Mouse (Mus musculus) heart, embryonic 16.5 days (tissue): ENCODE results near the gene Lrrc3b. TPM values are rescaled to one million over a fixed set of nuclear protein-coding genes. Genes with fewer than 3 reads are reported as not detected.

ENCODE experiments used
- ATAC-seq: fragments of 200-750 bp; cut with Nextera tagmentation; replicated peaks from 2 replicates; pipeline ENCODE4 v1.8.0; 2017; ENCODE audit warnings: moderate number of reproducible peaks; ENCODE audit not compliant: insufficient read depth, low FRiP score; ENCODE audit errors: extremely low read depth
- H3K27ac ChIP-seq: fragments of 300-500 bp; sonication (generic); 2 replicates; pipeline ENCODE4 v1.5.1; 2014; ENCODE audit warnings: mild to moderate bottlenecking, low read length, control low read depth, moderate library complexity
- H3K27me3 ChIP-seq: fragments of 300-500 bp; sonication (generic); 2 replicates; pipeline ENCODE4 v1.6.1; 2014; ENCODE audit warnings: low read length, mixed read lengths; ENCODE audit not compliant: control insufficient read depth, insufficient read depth
- H3K36me3 ChIP-seq: fragments of 300-500 bp; sonication (generic); 2 replicates; pipeline ENCODE4 v1.6.1; 2014; ENCODE audit not compliant: control insufficient read depth, insufficient read depth
- H3K4me1 ChIP-seq: fragments of 300-500 bp; sonication (generic); 2 replicates; pipeline ENCODE4 v1.6.1; 2014; ENCODE audit warnings: low read length, mixed read lengths; ENCODE audit not compliant: control insufficient read depth, insufficient read depth
- H3K4me2 ChIP-seq: fragments of 300-500 bp; sonication (generic); 2 replicates; pipeline ENCODE4 v1.6.1; 2014; ENCODE audit warnings: low read depth, mild to moderate bottlenecking, control low read depth, low read length
- H3K4me3 ChIP-seq: fragments of 300-500 bp; sonication (generic); 2 replicates; pipeline ENCODE4 v1.5.1; 2014; ENCODE audit warnings: mild to moderate bottlenecking, control low read depth, low read length
- H3K9ac ChIP-seq: fragments of 300-500 bp; sonication (generic); 2 replicates; pipeline ENCODE4 v1.6.1; 2014; ENCODE audit warnings: low read length, control low read depth
- H3K9me3 ChIP-seq: fragments of 300-500 bp; sonication (generic); replicated peaks from 2 replicates; pipeline ENCODE4 v1.6.1; 2016; ENCODE audit warnings: low read length; ENCODE audit not compliant: control insufficient read depth
- WGBS: fragments of 180-500 bp; shearing (Covaris S2); extraction: QIAGEN DNeasy Blood & Tissue Kit; methylation state at CpG from one replicate; pipeline ENCODE4 v1.1.7; 2014; 5-methylcytosine and 5-hydroxymethylcytosine counted together
- polyA plus RNA-seq: library from polyadenylated mRNA; unstranded; fragments of >200 nt; fragmentation: Nextera tagmentation; extraction: Ambion mirVana; gene quantifications from 2 replicates; pipeline ENCODE4 v1.2.1, GENCODE M21; 2015

The Lrrc3b gene
- polyA plus RNA-seq: 9.3 and 12.6 TPM in 2 replicates

GRCm38 (mm10) chr14:15438485-15439157 lies at the start of gene Lrrc3b:
Lrrc3b (minus strand) TSS chr14:15438987.
- peak within 1 kb of the TSS; percentile 77 for H3K4me3 ChIP-seq
- peaks cover 10% of the 10 kb centered on the region for H3K4me1 ChIP-seq
- no peaks in the 10 kb centered on the region for H3K36me3 ChIP-seq
- no peaks in the 10 kb centered on the region for H3K27me3 ChIP-seq
- no peaks in the 10 kb centered on the region for H3K9me3 ChIP-seq
- H3K9ac ChIP-seq: peak within 1 kb of the TSS; percentile 80
- H3K27ac ChIP-seq: peak within 1 kb of the TSS; percentile 89
- under 1% methylated on average over 51 of the region's 51 CpGs for WGBS
- ATAC-seq: peak; percentile 87
- H3K4me2 ChIP-seq: peak within 1 kb of the TSS; percentile 90

DNA sequence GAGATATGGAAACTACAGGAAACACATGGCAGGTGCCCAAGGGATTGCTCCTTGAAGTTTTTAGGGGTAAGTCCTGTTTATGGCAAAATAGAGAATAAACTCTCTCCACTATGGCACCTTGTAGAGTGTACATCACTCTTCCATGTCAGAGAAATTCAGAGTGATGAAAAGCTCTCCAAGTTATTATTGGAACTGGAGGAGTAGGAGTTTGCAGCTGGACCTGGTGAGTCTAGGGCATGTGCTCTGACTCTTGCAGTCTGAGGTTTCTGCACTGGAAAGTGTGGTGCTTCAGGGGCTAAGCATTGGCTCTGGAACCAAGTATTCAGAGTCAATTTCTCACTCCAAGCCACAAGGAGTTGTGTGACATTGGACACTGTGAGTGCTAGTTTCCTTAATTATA lies 38.9 kb upstream of the Lrrc3b start:
- H3K36me3 ChIP-seq: no peaks in the 10 kb centered on the region
- H3K4me2 ChIP-seq: no peak overlapping the region
- H3K9me3 ChIP-seq: no peaks in the 10 kb centered on the region
- ATAC-seq: peak; percentile 60; the same call in 1 of the 2 replicates
- H3K27me3 ChIP-seq: no peaks in the 10 kb centered on the region
- H3K9ac ChIP-seq: no peak overlapping the region
- peak overlapping the region; percentile 53 for H3K27ac ChIP-seq
- peaks cover 13% of the 10 kb centered on the region for H3K4me1 ChIP-seq
- H3K4me3 ChIP-seq: no peak overlapping the region

DNA sequence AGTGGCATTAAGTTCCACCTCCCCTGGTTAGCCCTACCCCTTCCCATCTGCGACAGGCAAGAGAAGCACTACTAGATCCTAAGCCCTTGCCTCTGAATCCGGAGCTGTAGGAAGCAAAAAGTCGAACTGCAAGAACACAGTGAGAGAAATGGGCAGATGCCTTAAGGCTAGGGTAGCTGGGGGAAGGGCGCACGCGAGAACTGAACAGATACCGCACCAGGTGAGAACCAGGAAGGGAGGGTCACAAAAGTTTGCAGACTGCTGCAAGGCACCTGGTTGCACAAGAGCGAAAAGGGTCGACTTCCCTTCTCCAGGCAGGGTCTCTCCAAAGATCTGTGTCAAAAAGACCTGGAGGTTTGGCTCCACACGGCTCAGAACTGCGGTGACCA lies 697 bp downstream of the Lrrc3b start:
- Histone ChIP-seq H3K9me3 (no peaks in the 10 kb centered on the region), H3K4me2 (peak overlapping the region; percentile 90), H3K4me1 (peaks cover 10% of the 10 kb centered on the region), H3K36me3 (no peaks in the 10 kb centered on the region), H3K27me3 (no peaks in the 10 kb centered on the region), H3K27ac (peak overlapping the region; percentile 89), H3K4me3 (peak overlapping the region; percentile 77), H3K9ac (peak overlapping the region; percentile 80)
- under 1% methylated on average over 11 of the region's 11 CpGs for WGBS
- ATAC-seq: no peak

GRCm38 (mm10) chr14:15437501-15437941 lies 1.3 kb downstream of the Lrrc3b start:
- peak overlapping the region; percentile 90 for H3K4me2 ChIP-seq
- peak overlapping the region; percentile 80 for H3K9ac ChIP-seq
- H3K9me3 ChIP-seq: no peaks in the 10 kb centered on the region
- H3K27me3 ChIP-seq: no peaks in the 10 kb centered on the region
- peak overlapping the region; percentile 89 for H3K27ac ChIP-seq
- peaks cover 10% of the 10 kb centered on the region for H3K4me1 ChIP-seq
- H3K4me3 ChIP-seq: peak overlapping the region; percentile 77
- 4% methylated on average over 15 of the region's 15 CpGs for WGBS
- ATAC-seq: no peak
- no peaks in the 10 kb centered on the region for H3K36me3 ChIP-seq

DNA sequence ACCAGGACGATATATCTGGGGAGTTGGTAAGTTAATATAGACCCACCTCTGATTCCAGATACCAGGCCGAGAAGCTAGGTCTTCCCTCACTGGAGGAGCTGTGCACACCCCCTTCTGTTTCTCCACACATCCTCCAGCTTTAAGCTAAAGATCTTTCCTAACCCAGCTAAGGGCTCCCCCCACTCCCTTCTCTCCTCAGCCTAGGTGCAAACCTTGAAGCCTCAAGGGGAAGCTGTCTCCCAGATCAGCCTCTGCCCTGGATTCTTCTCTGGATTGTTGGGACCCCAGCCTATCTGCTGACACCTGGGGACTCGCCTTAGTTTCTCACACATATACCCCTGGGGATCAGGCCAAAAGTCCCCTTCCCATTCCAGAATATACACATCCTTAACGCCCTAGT lies 1.7 kb downstream of the Lrrc3b start:
- Histone ChIP-seq H3K4me2 (peak overlapping the region; percentile 90), H3K27me3 (no peaks in the 10 kb centered on the region), H3K27ac (no peak overlapping the region), H3K9ac (peak overlapping the region; percentile 80), H3K9me3 (no peaks in the 10 kb centered on the region), H3K36me3 (no peaks in the 10 kb centered on the region), H3K4me1 (peaks cover 13% of the 10 kb centered on the region), H3K4me3 (peak overlapping the region; percentile 77)
- ATAC-seq: no peak
- WGBS: 52% methylated on average over 4 of the region's 4 CpGs

- no peaks in the 10 kb centered on the region for H3K27me3 ChIP-seq
- H3K9me3 ChIP-seq: no peaks in the 10 kb centered on the region
- H3K4me2 ChIP-seq: peak overlapping the region; percentile 90
- no peak overlapping the region for H3K9ac ChIP-seq
- no peaks in the 10 kb centered on the region for H3K36me3 ChIP-seq
- ATAC-seq: no peak
- WGBS: 87% methylated on average over 4 of the region's 4 CpGs
- no peak overlapping the region for H3K4me3 ChIP-seq
- H3K27ac ChIP-seq: no peak overlapping the region
- H3K4me1 ChIP-seq: peaks cover 13% of the 10 kb centered on the region
Observed at GRCm38 (mm10) chr14:15436586-15436985, 2.2 kb downstream of the Lrrc3b start.

- ATAC-seq: no peak
- Histone ChIP-seq H3K9ac (no peak overlapping the region), H3K27me3 (no peaks in the 10 kb centered on the region), H3K4me3 (no peak overlapping the region), H3K36me3 (no peaks in the 10 kb centered on the region), H3K4me2 (no peak overlapping the region), H3K4me1 (peaks cover 5% of the 10 kb centered on the region), H3K27ac (no peak overlapping the region), H3K9me3 (no peaks in the 10 kb centered on the region)
- 2% methylated on average over 1 of the region's 1 CpGs for WGBS
Observed at GRCm38 (mm10) chr14:15432396-15432795, 6.4 kb downstream of the Lrrc3b start.

DNA sequence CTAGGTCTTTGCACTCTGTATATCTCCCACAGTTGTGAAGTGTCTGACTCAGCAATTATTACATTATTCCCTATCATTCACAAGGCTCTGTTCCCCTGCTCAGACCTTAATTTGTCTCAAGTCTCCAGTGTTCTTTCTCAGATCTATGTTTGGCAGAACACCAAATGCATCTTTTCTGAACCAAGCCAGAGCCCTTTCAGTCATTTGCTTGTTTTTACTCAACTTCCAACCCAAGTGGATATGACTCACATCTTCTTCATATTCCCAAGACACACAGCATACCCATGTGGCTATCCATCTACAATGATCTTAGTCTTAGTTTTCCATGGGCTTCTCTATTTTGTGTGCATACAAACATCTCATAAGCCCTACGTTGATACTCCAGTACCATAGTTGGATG lies 17.2 kb downstream of the Lrrc3b start:
- ATAC-seq: no peak
- Histone ChIP-seq H3K27ac (no peak overlapping the region), H3K4me2 (no peak overlapping the region), H3K36me3 (no peaks in the 10 kb centered on the region), H3K4me3 (no peak overlapping the region), H3K9me3 (no peaks in the 10 kb centered on the region), H3K9ac (no peak overlapping the region), H3K4me1 (no peaks in the 10 kb centered on the region), H3K27me3 (no peaks in the 10 kb centered on the region)
- 79% methylated on average over 1 of the region's 1 CpGs for WGBS

DNA sequence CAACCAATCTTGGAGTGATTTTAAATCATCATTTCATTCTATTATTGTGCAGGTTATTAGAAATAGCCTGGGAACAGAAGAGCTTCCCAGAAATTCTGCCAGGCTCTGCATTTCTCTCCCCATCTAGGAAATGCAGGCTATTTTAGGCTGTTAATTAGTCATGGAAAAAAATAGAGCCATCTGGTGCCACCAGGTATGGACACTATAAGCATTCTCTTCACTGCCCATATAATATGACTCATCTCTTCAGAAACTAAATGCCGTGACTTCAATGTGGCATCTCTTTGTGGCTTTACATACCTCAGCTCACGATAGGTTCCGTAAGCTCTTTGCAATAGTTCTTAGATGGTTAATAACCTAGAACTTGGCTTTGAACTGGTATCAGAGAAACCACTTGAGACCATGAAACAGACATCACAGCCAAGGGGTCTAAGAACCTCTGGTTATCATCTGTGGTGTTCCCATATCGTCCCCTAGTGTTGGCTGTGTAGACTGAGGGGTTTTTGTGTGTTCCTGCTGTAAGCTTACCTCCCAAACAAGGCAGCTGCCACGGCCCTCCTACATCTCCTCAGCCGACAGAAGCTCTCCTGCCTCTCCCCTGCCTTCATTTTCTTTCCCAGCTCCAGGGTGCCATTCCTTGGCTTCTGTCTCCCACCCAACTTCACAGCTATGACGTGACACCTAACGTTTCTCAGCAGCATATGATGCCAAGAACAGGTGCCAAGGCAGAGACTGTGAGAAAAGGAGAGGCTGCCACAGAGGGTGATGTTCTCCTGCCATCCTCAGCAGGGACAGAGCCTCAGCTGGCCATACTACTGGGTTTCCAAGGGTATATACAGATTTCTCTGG lies 27.9 kb downstream of the Lrrc3b start:
- ATAC-seq: no peak
- Histone ChIP-seq H3K4me1 (no peaks in the 10 kb centered on the region), H3K4me2 (no peak overlapping the region), H3K4me3 (no peak overlapping the region), H3K36me3 (no peaks in the 10 kb centered on the region), H3K27ac (no peak overlapping the region), H3K27me3 (no peaks in the 10 kb centered on the region), H3K9me3 (no peaks in the 10 kb centered on the region), H3K9ac (no peak overlapping the region)
- 69% methylated on average over 8 of the region's 8 CpGs for whole genome bisulfite sequencing
